Mouse (Mus musculus) kidney, adult 2 months (tissue): ENCODE results near the gene Nemf.

Source experiments
- CTCF ChIP-seq: fragments of 200-500 bp; conservative IDR thresholded peaks from 2 replicates; pipeline ENCODE4 v1.5.1; 2011; ENCODE audit warnings: low read depth, mild to moderate bottlenecking, control low read depth, low read length, moderate library complexity, mixed read lengths; ENCODE audit not compliant: insufficient read depth, insufficient read length
- POLR2A ChIP-seq: fragments of 200-500 bp; IDR thresholded peaks from one replicate; pipeline ENCODE4 v1.6.1; 2011; ENCODE audit warnings: low read depth, low read length, control low read depth

GRCm38 (mm10) chr12:69293815-69294214, 63.1 kb downstream of the Nemf start:
- TF ChIP-seq POLR2A (no peak), CTCF (no peak)
